Mouse (Mus musculus) heart, embryonic 13.5 days (tissue): ENCODE measurements around the gene Fnip2. TPM values are rescaled to one million over a fixed set of nuclear protein-coding genes. Genes with fewer than 3 reads are reported as not detected.
A peak's percentile ranks its signal among the peaks of the same experiment; 100 is the strongest.

Source experiments
- ATAC-seq: fragments of 200-750 bp; cut with Nextera tagmentation; 2 replicates; pipeline ENCODE4 v1.8.0; 2017; ENCODE audit warnings: moderate TSS enrichment; ENCODE audit not compliant: insufficient number of reproducible peaks, low FRiP score, low TSS enrichment; ENCODE audit errors: extremely low read depth
- H3K27ac ChIP-seq: fragments of 300-500 bp; sonication (generic); replicated peaks from 2 replicates; pipeline ENCODE4 v1.5.1; 2015; ENCODE audit warnings: moderate library complexity, mild to moderate bottlenecking, inconsistent platforms
- H3K27me3 ChIP-seq: fragments of 300-500 bp; sonication (generic); replicated peaks from 2 replicates; pipeline ENCODE4 v1.6.1; 2015; ENCODE audit warnings: mild to moderate bottlenecking, inconsistent platforms
- H3K36me3 ChIP-seq: fragments of 300-500 bp; sonication (generic); 2 replicates; pipeline ENCODE4 v1.6.1; 2015; ENCODE audit warnings: mild to moderate bottlenecking, inconsistent platforms
- H3K4me1 ChIP-seq: fragments of 300-500 bp; sonication (generic); 2 replicates; pipeline ENCODE4 v1.6.1; 2015; ENCODE audit warnings: inconsistent platforms
- H3K4me2 ChIP-seq: fragments of 300-500 bp; sonication (generic); 2 replicates; pipeline ENCODE4 v1.6.1; 2015; ENCODE audit warnings: inconsistent platforms, mild to moderate bottlenecking, moderate library complexity
- H3K4me3 ChIP-seq: fragments of 300-500 bp; sonication (generic); 2 replicates; pipeline ENCODE4 v1.5.1; 2015; ENCODE audit warnings: moderate library complexity, mild to moderate bottlenecking, inconsistent platforms
- H3K9ac ChIP-seq: fragments of 300-500 bp; sonication (generic); 2 replicates; pipeline ENCODE4 v1.6.1; 2015; ENCODE audit warnings: inconsistent platforms, mild to moderate bottlenecking, moderate library complexity
- H3K9me3 ChIP-seq: fragments of 300-500 bp; sonication (generic); 2 replicates; pipeline ENCODE4 v1.6.1; 2016; ENCODE audit warnings: inconsistent platforms
- WGBS: fragments of 180-500 bp; shearing (Covaris S2); methylation state at CpG from one replicate; pipeline ENCODE4 v1.1.7; 2015; ENCODE audit warnings: mixed read lengths; 5-methylcytosine and 5-hydroxymethylcytosine counted together
- polyA plus RNA-seq: library from polyadenylated mRNA; unstranded; fragments of >200 nt; fragmentation: Nextera tagmentation; extraction: Ambion mirVana; gene quantifications from 2 replicates; pipeline ENCODE4 v1.2.1, GENCODE M21; 2015

Gene Fnip2
- polyA plus RNA-seq, 1 experiment from 2014 or later: 2.2 TPM

DNA sequence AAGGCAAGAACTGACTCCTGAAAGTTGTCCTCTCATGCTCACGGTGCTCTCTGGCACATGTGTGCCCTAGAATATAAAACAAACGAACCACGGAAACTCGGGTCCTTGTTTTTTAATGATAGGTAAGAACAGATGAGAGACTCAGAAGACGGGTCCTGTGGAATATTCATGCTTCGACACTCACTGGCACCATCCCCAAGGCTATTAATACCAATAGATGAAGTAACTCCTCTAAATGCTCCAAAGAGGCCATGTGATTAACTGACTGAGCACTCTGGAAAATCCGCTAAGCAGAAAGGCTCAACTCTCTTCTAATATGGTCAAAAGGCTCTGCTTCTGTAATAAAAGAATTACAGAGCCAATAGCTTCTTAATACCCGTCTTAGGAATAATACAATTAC lies 73.6 kb downstream of the Fnip2 start:
- Histone ChIP-seq H3K36me3 (peaks cover 69% of the 10 kb centered on the region), H3K4me2 (no peak overlapping the region), H3K27ac (no peak overlapping the region), H3K27me3 (no peaks in the 10 kb centered on the region), H3K4me3 (no peak overlapping the region), H3K9me3 (no peaks in the 10 kb centered on the region), H3K9ac (no peak overlapping the region), H3K4me1 (peaks cover 3% of the 10 kb centered on the region; the same call in 1 of the 2 replicates)
- ATAC-seq: no peak
- 84% methylated on average over 8 of the region's 8 CpGs for WGBS

DNA sequence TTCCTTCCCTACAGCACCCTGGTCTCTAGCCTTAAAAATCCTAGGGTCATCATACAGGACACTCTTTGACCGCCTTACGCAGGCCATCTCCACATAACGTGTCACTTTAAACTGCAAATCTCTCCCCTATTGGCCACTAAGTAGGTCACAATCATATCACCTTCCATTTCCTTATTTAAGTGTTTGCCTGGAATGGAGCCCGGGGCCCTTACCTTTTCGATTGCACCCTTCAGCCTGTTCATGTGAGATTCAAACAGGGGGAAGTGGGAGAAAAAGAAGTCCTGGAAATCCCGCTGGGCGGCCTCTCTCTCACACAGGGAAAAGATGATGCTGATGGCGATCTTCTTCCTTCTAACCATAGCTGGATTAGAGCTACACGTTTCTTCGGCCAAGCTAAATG lies 74.5 kb downstream of the Fnip2 start:
- ATAC-seq: no peak
- H3K9ac ChIP-seq: no peak overlapping the region
- peaks cover 3% of the 10 kb centered on the region; the same call in 1 of the 2 replicates for H3K4me1 ChIP-seq
- WGBS: 92% methylated on average over 10 of the region's 10 CpGs
- H3K4me3 ChIP-seq: no peak overlapping the region
- no peaks in the 10 kb centered on the region for H3K9me3 ChIP-seq
- H3K27me3 ChIP-seq: no peaks in the 10 kb centered on the region
- peaks cover 73% of the 10 kb centered on the region for H3K36me3 ChIP-seq
- H3K4me2 ChIP-seq: no peak overlapping the region
- H3K27ac ChIP-seq: no peak overlapping the region

DNA sequence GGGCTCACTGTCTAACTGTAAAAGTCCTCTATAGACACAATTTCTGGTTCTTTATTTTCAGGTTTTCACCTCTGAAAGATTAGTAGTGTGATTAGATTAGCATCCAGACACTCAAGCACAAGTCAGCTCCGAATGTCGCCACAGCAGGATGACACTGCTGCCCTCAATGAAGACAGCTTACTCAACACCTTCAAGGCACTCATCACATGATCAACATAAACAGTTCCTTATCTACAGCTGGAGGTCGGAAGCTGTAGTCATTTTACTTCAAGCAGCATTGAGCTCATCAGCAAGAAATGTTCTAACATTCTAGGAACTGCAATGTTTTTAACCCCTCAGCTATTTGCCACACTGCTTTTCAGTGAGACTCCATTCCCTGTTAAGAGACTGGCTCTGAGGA lies 76.0 kb downstream of the Fnip2 start:
- 30% methylated on average over 3 of the region's 3 CpGs for WGBS
- Histone ChIP-seq H3K9me3 (no peaks in the 10 kb centered on the region), H3K36me3 (peaks cover 76% of the 10 kb centered on the region), H3K4me2 (no peak overlapping the region), H3K4me3 (no peak overlapping the region), H3K9ac (no peak overlapping the region), H3K27ac (no peak overlapping the region), H3K4me1 (peaks cover 3% of the 10 kb centered on the region; the same call in 1 of the 2 replicates), H3K27me3 (no peaks in the 10 kb centered on the region)
- ATAC-seq: no peak

DNA sequence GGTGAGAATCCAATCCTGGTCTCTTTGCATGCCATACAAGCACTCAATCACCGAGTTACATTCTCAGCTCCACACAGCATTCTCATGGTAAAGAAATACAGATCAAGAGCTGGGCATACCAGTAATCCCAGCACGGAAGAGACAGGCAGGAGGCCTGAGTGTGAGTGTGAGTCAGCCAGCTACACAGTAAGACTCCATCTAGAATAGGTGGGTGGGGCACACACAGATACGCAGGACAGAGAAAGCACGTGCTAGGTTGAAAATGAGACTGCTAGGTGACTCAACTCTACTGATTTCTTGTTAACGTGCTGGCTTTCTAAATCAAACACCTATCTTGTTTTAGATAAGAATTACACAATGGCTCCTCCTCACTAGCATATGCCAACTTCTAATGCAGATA lies 77.5 kb downstream of the Fnip2 start:
- Histone ChIP-seq H3K9ac (no peak overlapping the region), H3K27me3 (no peaks in the 10 kb centered on the region), H3K27ac (no peak overlapping the region), H3K4me2 (no peak overlapping the region), H3K36me3 (peaks cover 78% of the 10 kb centered on the region), H3K9me3 (no peaks in the 10 kb centered on the region), H3K4me3 (no peak overlapping the region), H3K4me1 (peaks cover 3% of the 10 kb centered on the region; the same call in 1 of the 2 replicates)
- WGBS: 86% methylated on average over 5 of the region's 5 CpGs
- ATAC-seq: no peak

DNA sequence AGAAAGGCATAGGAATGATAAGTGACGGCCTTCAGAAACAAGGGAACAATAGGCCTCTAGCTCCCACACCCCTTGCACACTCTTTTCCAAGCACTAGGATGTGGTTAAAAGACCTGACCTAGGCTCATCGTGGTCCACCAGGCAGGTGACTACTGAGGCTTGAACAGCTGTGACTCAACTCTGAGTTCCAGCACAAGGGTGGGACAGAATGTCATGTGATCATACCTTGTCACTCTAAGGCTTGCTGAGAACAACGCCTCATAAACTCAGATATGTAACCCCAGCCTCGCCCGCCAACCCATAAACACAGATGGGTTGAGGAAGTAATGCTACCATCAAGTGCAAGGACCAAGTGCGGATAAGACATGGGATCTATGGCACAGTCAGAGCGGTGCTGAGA lies 79.6 kb downstream of the Fnip2 start:
- 92% methylated on average over 7 of the region's 7 CpGs for WGBS
- H3K9ac ChIP-seq: no peak overlapping the region
- no peak overlapping the region for H3K4me3 ChIP-seq
- peaks cover 3% of the 10 kb centered on the region; the same call in 1 of the 2 replicates for H3K4me1 ChIP-seq
- H3K4me2 ChIP-seq: no peak overlapping the region
- H3K27me3 ChIP-seq: no peaks in the 10 kb centered on the region
- H3K9me3 ChIP-seq: no peaks in the 10 kb centered on the region
- H3K36me3 ChIP-seq: peaks cover 88% of the 10 kb centered on the region
- no peak for ATAC-seq
- H3K27ac ChIP-seq: no peak overlapping the region

DNA sequence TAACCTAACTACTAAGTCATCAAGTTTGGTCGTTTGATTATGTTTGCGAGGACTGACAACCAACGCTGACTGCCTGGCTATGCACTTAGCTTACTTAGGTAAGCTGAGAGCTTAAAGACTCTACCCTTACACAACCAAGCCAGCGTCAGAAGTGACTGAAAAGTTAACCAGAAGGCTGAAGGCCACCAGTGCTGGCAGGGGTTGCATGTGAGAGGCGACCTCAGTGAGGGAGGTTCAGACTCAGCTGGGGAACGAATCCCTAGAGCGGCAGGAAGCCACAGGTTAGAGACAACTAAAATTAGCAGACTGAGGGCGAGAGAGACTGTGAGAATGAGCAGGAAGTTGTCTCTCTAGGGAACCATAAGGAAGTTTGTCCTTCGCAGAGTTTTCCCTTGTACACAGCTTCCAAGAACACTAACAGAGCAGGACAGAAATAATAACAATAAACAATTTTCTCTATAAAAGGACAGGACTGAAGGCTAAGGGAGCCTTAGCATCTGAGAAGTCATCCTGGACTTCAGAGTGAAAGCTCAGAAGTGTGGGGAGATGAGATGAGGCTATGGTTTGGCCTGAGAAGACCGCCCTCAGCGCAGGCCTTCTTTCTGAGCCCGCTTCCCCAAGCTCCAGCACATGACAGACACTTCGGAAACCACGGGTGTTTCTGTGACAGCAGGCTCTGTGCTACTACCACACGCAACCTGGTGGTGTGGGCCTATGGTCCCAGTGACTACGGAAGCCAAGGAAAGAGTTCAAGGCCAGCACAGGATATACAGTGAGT lies 83.1 kb downstream of the Fnip2 start:
- 82% methylated on average over 16 of the region's 16 CpGs for WGBS
- no peak overlapping the region for H3K27ac ChIP-seq

DNA sequence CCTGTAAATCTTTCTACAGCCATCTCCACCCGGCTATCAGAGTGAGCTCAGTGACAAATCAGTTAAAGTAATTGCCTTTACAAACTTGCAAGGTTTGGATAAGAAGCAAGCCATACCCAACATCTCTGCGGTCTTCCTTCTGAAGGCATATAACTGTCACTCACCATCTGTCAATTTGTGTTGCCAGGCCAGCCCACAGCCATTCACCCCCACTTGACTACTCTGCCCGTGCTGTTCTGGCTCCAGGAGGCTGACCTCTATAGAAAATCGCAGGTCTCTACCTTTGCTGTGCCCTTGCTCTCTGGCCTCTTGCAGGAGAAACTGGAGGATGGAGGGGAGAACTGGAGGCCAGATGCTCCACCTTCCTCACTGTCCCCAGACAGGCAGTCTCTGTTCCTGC lies 88.7 kb downstream of the Fnip2 start:
- Histone ChIP-seq H3K9me3 (no peaks in the 10 kb centered on the region), H3K4me1 (peaks cover 13% of the 10 kb centered on the region), H3K27ac (no peak overlapping the region), H3K27me3 (no peaks in the 10 kb centered on the region), H3K36me3 (peaks cover 67% of the 10 kb centered on the region), H3K4me2 (no peak overlapping the region), H3K9ac (no peak overlapping the region), H3K4me3 (no peak overlapping the region)
- ATAC-seq: no peak
- WGBS: 90% methylated on average over 4 of the region's 4 CpGs

More for the DNA sequence above, 83.1 kb downstream of the Fnip2 start:
- Histone ChIP-seq H3K36me3 (peaks cover 85% of the 10 kb centered on the region), H3K9me3 (no peaks in the 10 kb centered on the region), H3K4me1 (no peaks in the 10 kb centered on the region), H3K9ac (no peak overlapping the region), H3K4me3 (no peak overlapping the region), H3K27me3 (no peaks in the 10 kb centered on the region), H3K4me2 (no peak overlapping the region)
- no peak for ATAC-seq

DNA sequence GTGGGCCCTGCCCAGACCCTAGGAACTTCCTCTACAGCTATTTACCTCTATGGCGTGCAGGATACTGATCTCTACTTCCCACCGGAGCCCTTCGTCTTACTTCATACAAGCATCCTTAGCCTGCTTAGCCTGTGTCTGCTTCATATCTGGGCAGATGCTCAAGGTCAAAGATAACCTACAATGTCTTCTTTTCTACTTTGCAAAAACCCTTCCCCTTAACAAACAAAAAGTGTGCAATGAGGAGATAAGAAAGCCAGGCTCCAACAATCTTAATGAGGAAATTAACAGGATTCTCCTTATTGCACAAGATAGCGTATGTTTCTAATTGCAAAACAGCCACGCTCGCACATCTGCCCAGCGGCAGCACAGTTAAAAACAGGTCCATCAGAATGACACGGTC lies 89.2 kb downstream of the Fnip2 start:
- Histone ChIP-seq H3K4me2 (no peak overlapping the region), H3K27me3 (no peaks in the 10 kb centered on the region), H3K36me3 (peaks cover 62% of the 10 kb centered on the region), H3K4me3 (no peak overlapping the region), H3K4me1 (peaks cover 16% of the 10 kb centered on the region), H3K9me3 (no peaks in the 10 kb centered on the region), H3K9ac (no peak overlapping the region), H3K27ac (no peak overlapping the region)
- ATAC-seq: no peak
- WGBS: 75% methylated on average over 8 of the region's 8 CpGs

DNA sequence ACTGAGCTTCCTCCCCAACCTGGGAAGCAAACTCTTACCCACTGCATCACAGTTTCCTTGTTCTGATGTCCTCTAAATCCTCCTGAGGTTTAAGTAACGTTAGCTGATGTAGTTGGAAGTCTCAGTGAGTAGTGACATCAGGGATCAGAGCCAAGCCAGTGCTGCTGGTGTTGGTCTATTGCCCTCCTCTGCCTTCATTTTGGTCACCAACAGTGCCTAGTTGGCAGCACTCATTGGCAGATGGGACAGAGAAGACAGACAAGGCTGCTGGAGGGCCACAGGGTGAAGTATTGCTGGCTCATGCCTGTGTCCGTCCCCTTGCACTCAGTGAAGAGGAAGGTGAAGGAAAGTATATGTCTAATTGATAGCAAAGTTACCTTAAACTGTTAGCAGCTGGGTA lies 91.6 kb downstream of the Fnip2 start:
- H3K9me3 ChIP-seq: no peaks in the 10 kb centered on the region
- peaks cover 45% of the 10 kb centered on the region for H3K36me3 ChIP-seq
- ATAC-seq: no peak
- 80% methylated on average over 2 of the region's 2 CpGs for WGBS
- H3K27me3 ChIP-seq: no peaks in the 10 kb centered on the region
- no peak overlapping the region for H3K4me3 ChIP-seq
- no peak overlapping the region for H3K9ac ChIP-seq
- peak overlapping the region; percentile 62; the same call in 1 of the 2 replicates for H3K27ac ChIP-seq
- H3K4me2 ChIP-seq: no peak overlapping the region
- peaks cover 17% of the 10 kb centered on the region for H3K4me1 ChIP-seq

DNA sequence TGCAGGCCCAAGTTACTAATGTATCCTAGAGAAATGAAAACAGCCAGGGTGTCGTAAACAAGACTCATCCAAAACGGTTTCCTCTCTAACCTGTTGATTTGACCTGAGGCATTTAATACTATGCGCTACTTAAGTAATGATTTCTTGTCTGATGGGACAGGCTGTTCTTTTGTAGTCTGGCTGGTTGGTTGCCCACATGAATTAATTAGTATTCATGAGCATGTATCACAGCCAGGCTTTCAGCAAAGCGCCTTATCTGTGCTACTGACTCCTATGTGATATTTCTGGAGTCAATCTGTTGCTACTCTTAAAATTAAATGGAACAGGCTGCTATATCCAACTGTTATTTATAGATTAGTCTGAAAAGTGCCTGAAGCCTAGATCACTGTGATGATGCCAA lies 92.7 kb downstream of the Fnip2 start:
- H3K4me3 ChIP-seq: no peak overlapping the region
- H3K9me3 ChIP-seq: no peaks in the 10 kb centered on the region
- H3K27ac ChIP-seq: peak overlapping the region; percentile 62
- peaks cover 17% of the 10 kb centered on the region for H3K4me1 ChIP-seq
- no peak for ATAC-seq
- no peaks in the 10 kb centered on the region for H3K27me3 ChIP-seq
- H3K4me2 ChIP-seq: no peak overlapping the region
- WGBS: 75% methylated on average over 4 of the region's 4 CpGs
- H3K9ac ChIP-seq: no peak overlapping the region
- peaks cover 35% of the 10 kb centered on the region for H3K36me3 ChIP-seq

DNA sequence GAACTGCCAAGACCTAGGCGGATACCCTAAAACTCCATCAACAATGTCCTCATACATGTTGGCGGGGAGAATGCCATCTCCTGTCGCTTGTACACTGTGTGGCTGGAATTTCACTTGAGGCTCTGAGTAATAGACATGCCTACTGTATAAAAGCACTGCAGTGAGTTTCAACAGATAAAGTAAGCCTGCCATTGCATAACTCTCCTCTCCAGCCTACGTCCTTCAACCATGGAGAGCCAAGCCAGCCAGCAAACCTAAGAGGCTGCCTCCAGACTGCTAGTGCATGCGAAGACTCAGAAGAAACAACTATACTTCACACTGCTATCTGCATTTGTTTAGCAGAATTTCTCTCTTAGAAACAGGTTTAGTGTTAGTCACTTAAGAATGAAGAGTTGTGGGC lies 95.2 kb downstream of the Fnip2 start:
- no peak overlapping the region for H3K9ac ChIP-seq
- no peak overlapping the region for H3K27ac ChIP-seq
- no peak overlapping the region for H3K4me3 ChIP-seq
- peaks cover 5% of the 10 kb centered on the region for H3K9me3 ChIP-seq
- peaks cover 17% of the 10 kb centered on the region for H3K4me1 ChIP-seq
- no peak for ATAC-seq
- H3K27me3 ChIP-seq: no peaks in the 10 kb centered on the region
- H3K36me3 ChIP-seq: peaks cover 28% of the 10 kb centered on the region
- no peak overlapping the region for H3K4me2 ChIP-seq
- 87% methylated on average over 5 of the region's 5 CpGs for WGBS

DNA sequence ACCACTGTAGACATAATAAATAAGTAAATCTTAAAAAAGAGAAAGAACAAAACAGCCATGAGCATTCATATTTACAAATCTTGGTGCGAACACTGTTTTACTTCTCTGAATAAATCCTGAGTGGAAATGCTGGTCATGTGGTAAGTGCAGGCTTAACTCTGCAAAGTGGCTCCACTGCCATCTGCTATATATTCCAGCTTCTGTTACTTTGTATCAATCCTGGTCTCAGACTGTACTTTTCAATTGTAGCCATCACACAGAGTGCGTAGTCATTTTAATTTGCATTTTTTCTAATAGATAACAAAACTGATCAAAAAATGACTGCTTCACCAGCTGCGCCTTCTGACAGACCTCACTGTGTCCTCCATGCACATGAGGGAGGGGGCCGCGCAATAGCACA lies 98.2 kb downstream of the Fnip2 start:
- Histone ChIP-seq H3K36me3 (peaks cover 34% of the 10 kb centered on the region), H3K9me3 (peaks cover 5% of the 10 kb centered on the region), H3K4me3 (no peak overlapping the region), H3K4me1 (peaks cover 4% of the 10 kb centered on the region), H3K9ac (no peak overlapping the region), H3K4me2 (no peak overlapping the region), H3K27ac (no peak overlapping the region), H3K27me3 (no peaks in the 10 kb centered on the region)
- WGBS: 95% methylated on average over 5 of the region's 5 CpGs
- no peak for ATAC-seq
